Mouse (Mus musculus) olfactory bulb, adult 2 months (tissue): ENCODE measurements at regions not wholly inside any gene's neighbourhood (a gene's known extent, or its start where the extent isn't known, plus 50 kb on each side); places are given as distances from the start of the nearest gene placed in this dataset.
"Not testable (repeated sequence)": the region's sequence is repeated elsewhere in the genome, so short reads cannot be mapped to it uniquely, and the experiment has no call there.

Source experiments
- H3K27ac ChIP-seq: fragments of 200-500 bp; 2 replicates; pipeline ENCODE4 v1.5.1; 2012; ENCODE audit warnings: low read depth, low read length; ENCODE audit not compliant: insufficient read depth
- H3K4me1 ChIP-seq: fragments of 200-500 bp; 2 replicates; pipeline ENCODE4 v1.6.1; 2012; ENCODE audit warnings: low read length; ENCODE audit not compliant: control insufficient read depth, insufficient read depth
- H3K4me3 ChIP-seq: fragments of 200-500 bp; 2 replicates; pipeline ENCODE4 v1.5.1; 2012; ENCODE audit warnings: mild to moderate bottlenecking, low read depth, low read length, moderate library complexity; ENCODE audit not compliant: insufficient read depth
- CTCF ChIP-seq: fragments of 200-500 bp; IDR thresholded peaks from 2 replicates; pipeline ENCODE4 v1.5.1; 2012; ENCODE audit warnings: low read depth, mild to moderate bottlenecking, low read length, moderate library complexity; ENCODE audit not compliant: insufficient read depth
- POLR2A ChIP-seq: fragments of 200-500 bp; IDR thresholded peaks from 2 replicates; pipeline ENCODE4 v1.6.1; 2012; ENCODE audit warnings: mild to moderate bottlenecking, low read depth, low read length, moderate library complexity; ENCODE audit not compliant: insufficient read depth
- WGBS: fragments of 180-500 bp; shearing (Covaris S2); methylation state at CpG from one replicate; pipeline ENCODE4 v1.1.7; 2018; 5-methylcytosine and 5-hydroxymethylcytosine counted together

- TF ChIP-seq CTCF (no peak), POLR2A (no peak)
- Histone ChIP-seq H3K27ac (no peak overlapping the region), H3K4me1 (no peaks in the 10 kb centered on the region), H3K4me3 (no peak overlapping the region)
- 33% methylated on average over 1 of the region's 1 CpGs for WGBS
Measured at GRCm38 (mm10) chr2:53276435-53276834, 84.9 kb downstream of the Arl6ip6 start.

DNA sequence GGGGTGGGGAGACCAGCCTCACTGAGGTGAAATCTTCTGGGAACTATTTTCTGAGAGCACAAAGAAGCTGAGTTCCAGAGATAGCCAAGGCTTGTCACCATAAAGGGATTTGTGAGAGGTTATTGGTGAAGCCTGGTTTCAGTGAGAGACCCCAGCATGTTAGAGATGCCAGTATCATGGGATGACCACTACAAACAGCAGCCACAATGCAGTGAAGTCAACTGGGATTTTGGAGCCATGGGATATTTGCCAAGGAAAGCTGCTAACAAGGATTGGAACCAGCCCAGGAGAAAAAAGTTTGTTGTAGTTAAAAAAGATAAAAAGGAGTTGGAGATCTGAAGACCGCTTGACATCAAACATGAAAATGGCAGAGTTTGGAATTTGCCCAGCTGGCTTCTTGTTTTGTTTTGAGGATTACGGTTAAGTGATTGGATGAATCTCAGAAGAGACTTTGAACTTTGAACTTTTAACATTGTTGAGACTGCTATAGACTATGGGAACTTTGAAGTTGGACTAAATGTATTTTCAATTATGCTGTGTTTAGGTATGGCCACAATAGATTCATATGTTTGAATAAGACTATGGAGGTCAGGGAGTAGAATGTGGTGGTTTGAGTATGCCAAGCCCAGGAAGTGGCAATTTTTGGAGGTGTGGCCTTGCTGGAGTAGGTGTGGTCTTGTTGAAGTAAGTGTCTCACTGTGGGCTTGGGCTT lies 110.3 kb downstream of the Arl6ip6 start:
- H3K4me1 ChIP-seq = no peaks in the 10 kb centered on the region
- H3K4me3 ChIP-seq = no peak overlapping the region
- WGBS = 71% methylated on average over 2 of the region's 2 CpGs
- TF ChIP-seq POLR2A = no peak
- TF ChIP-seq CTCF = no peak
- no peak overlapping the region for H3K27ac ChIP-seq

DNA sequence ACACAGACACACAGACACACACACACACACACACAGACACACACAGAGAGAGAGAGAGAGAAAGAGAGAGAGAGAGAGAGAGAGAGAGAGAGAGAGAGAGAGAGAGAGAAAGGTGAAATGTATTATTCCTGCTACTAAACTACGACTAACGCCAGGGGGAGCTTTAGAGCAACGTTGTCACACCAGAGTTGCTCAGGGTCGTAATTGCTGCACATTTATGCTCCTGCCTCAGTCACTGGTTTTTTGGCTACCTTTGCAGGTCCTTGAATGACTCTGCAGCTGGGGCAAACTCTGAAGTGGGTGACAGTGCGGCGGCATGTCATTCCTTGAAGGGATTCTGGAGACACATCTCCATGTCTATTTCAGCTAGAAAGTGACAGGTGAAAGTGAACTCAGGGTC lies 139.2 kb downstream of the Arl6ip6 start:
- TF ChIP-seq CTCF (no peak), POLR2A (no peak)
- Histone ChIP-seq H3K4me1 (peaks cover 2% of the 10 kb centered on the region; the same call in 1 of the 2 replicates), H3K27ac (no peak overlapping the region), H3K4me3 (no peak overlapping the region)
- 24% methylated on average over 6 of the region's 6 CpGs for WGBS

GRCm38 (mm10) chr2:53359026-53359425 lies 167.5 kb downstream of the Arl6ip6 start:
- TF ChIP-seq CTCF (no peak), POLR2A (no peak)
- no peak overlapping the region for H3K4me3 ChIP-seq
- WGBS = 63% methylated on average over 2 of the region's 2 CpGs
- no peak overlapping the region for H3K27ac ChIP-seq
- no peaks in the 10 kb centered on the region for H3K4me1 ChIP-seq

DNA sequence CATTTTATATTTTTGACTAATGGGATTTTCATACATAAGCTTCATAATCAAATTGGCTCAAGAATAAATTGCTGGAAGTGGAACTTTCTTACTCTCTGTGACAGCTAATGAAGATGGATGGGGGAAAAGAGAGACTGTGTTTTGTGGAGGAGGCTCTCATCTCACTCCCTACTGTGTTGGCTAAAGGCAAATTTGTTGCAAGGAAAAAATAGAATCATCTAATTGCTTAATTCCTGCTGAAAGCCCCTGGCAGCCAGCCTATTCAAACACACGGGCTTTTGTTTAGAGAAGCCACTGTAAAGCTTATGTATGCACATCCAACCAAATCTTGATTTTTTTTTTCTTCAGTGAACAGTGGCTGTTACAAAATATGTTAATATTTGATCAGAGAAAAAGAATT lies 190.8 kb downstream of the Arl6ip6 start:
- Histone ChIP-seq H3K27ac (no peak overlapping the region), H3K4me3 (no peak overlapping the region), H3K4me1 (no peaks in the 10 kb centered on the region)
- TF ChIP-seq CTCF (no peak), POLR2A (no peak)
- 18% methylated on average over 1 of the region's 1 CpGs for WGBS

DNA sequence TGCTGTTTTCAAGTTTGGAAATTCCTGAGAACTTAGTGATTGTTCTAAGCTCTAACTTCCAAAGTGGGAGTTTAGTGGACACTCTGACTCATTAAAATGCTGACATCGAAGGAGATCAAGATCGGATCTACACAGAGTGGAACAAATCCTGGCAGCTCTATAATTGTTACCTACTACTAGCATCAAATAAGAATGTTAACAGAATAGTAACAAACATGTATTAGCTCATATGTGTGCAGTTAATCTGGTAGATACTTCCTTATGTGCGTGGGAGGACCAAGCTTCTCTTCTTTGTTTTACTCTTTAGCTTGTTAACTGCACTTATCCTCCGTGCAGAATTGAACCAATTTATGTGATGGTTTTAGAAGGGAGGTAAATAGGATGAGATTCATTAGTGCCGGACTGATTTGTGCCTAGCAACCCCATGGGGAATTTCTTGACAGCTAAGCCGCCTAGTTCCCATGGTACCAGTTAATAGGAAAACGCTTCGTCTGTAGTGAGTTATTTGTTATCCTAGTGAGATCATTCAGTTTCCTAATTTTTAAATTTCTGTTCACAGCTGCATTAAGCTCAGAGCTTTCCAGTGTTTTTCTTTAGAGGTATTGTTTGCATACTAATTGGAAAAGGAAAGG lies 193.1 kb downstream of the Arl6ip6 start:
- H3K27ac ChIP-seq = no peak overlapping the region
- H3K4me3 ChIP-seq = no peak overlapping the region
- WGBS = 24% methylated on average over 8 of the region's 8 CpGs
- TF ChIP-seq CTCF (no peak), POLR2A (no peak)
- no peaks in the 10 kb centered on the region for H3K4me1 ChIP-seq

DNA sequence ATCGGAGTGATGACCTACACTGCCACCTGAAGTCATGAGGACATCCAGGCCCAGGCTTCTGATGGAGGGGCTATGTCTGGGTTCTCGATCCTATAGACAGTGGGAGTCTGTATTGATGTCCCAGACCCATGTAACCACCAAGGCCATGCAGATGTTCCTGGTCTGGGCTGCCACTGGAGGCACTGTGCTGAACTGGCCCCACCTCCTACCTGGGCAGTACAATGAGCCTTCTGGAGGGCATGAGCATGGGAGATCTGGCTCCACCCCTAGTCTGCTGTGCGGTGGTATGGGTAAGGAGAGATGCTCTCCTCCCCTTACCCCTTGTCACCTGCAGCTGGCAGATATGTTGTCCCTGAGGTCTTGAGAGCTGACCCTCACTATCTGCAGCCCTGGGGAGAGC lies 197.1 kb downstream of the Arl6ip6 start:
- 96% methylated on average over 3 of the region's 3 CpGs for WGBS
- H3K4me3 ChIP-seq = no peak overlapping the region
- TF ChIP-seq POLR2A = no peak
- no peak for TF ChIP-seq CTCF

GRCm38 (mm10) chr2:53414471-53414870 lies 222.9 kb downstream of the Arl6ip6 start:
- Histone ChIP-seq H3K27ac (no peak overlapping the region), H3K4me3 (no peak overlapping the region), H3K4me1 (no peaks in the 10 kb centered on the region)
- 83% methylated on average over 2 of the region's 2 CpGs for WGBS
- TF ChIP-seq POLR2A = no peak
- TF ChIP-seq CTCF = no peak

More for the DNA sequence above, 197.1 kb downstream of the Arl6ip6 start:
- Histone ChIP-seq H3K27ac (no peak overlapping the region), H3K4me1 (no peaks in the 10 kb centered on the region)

DNA sequence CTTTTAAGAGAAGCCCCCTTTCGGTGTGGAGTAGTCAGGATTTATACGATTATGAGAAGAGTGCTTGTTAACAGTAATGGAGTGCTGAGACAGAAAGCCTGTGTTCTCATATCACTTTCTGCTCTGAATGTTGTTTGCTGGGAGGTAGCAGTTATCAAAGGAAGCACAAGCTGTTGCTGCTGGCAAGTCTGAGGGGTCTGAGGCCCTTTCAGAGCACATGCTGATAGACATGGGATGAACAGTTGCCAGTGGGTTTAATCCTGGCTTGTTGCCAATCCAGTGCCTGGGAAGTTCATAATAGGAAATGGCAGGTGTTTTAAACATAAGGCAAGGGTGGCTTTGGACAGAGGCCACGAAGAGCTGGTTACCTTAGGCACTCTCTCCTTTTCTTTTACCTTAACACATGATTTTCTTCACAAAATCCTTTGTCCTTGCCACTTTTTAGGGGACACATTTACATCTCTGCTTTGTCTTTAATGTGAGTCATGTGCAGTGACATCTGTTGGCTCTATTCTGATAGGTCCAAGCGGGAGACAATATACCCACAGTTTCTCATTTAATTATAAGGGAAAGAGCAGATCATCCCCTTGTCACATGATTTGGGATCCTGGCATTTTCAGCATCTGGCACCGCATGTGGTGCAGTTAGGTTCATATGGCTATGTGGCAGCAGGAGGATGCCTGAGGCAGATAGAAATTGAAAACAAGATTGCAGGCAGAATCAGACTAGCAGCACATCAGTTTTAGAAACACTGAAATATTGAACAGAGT lies 245.7 kb downstream of the Arl6ip6 start:
- Histone ChIP-seq H3K27ac (no peak overlapping the region), H3K4me1 (no peaks in the 10 kb centered on the region), H3K4me3 (no peak overlapping the region)
- no peak for TF ChIP-seq POLR2A
- no peak for TF ChIP-seq CTCF
- WGBS = 47% methylated on average over 5 of the region's 5 CpGs

GRCm38 (mm10) chr2:53440301-53440700 lies 248.8 kb downstream of the Arl6ip6 start:
- H3K27ac ChIP-seq, H3K4me3 ChIP-seq, H3K4me1 ChIP-seq: not testable (repeated sequence)
- 73% methylated on average over 3 of the region's 3 CpGs for WGBS
